Mouse (Mus musculus) T-helper 2 cell (primary cell): ENCODE results near the gene Tesmin.

ENCODE experiments used
- in situ Hi-C: fragments of 300-600 bp; cut with MboI, MseI; formaldehyde crosslinking; loops from one replicate; pipeline ENCODE4 v1.15.1; 2025; ENCODE audit warnings: high pct_unique_total_duplicates

Gene Tesmin

DNA sequence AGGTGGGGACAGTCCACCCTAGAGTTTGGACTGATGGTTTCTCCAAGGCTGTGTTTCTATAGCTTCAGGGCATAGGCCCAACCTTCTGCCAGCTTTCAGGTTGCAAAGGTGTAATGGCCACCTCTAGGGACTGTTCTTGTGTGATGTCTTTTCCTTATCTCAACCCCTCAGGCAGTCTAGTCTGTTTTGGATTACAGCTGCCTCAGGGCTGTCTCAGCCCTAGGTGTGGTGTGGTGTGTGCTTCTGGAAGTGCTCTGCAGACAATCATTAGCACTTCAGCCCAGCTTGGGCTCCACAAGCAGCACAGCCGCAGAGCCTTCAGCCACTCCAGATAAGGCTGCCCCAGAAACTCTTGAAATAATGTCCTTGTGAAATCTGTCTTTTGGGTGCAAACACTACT lies 3.7 kb downstream of the Tesmin start:
- in situ Hi-C loops = no loop called here

DNA sequence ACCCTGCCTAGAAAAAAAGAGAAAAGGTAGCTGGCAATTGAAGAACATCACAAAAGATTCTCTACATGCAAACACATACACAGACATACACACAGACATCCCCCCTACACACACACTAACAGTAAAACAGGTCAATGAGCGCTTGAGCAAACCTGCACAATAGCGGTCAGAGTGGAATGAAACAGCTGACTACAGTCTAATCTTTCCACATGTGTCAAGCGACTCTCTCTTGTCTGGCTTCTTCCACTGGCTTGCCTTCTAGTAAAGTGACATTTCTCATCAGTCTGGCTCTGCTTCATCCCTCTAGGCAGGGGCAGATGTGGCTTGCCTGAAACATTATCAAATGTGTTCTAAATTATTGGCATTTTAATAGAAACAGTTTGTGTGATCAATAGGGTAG lies 5.6 kb downstream of the Tesmin start:
- in situ Hi-C loops = no loop called here

DNA sequence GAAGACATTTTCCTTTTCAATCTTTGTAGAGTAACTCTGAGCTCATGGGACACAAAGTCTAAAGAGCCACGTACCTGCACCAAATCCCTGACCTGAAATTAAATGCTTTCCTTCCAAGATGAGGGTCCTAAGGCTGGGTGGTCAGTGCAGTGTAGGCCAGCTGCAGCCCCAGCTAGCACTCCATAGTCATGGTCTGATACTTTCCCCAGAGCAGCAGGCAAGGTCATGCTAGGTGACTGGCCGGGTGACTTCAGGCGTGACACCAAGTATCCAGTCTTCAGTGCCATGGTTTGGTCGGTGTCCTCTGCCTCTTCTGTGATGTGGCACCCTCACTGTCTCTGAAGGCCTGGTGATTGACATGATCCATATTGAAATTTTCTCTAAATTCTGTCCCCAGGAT lies 11.4 kb downstream of the Tesmin start:
- in situ Hi-C loops = no loop called here

DNA sequence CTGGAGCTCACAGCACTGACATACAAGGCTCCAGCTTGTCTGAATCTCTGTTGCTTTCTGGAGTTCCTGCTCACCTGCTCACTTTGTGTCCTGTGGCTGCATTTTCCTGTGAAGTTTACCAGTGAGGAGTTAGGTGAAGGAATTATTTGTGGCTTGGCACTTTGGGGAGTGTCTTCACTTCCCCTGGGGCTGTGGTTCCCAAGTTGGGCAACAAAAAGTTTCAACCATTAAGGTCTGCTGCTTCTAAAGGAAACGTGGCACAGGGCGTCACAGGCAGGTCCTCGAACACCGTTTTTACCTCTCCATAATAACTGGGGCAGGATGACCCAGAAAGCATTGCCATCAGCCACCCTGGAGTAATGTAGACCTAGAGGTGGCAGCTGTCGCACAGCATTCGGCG lies 12.8 kb downstream of the Tesmin start:
- in situ Hi-C loops = no loop called here

DNA sequence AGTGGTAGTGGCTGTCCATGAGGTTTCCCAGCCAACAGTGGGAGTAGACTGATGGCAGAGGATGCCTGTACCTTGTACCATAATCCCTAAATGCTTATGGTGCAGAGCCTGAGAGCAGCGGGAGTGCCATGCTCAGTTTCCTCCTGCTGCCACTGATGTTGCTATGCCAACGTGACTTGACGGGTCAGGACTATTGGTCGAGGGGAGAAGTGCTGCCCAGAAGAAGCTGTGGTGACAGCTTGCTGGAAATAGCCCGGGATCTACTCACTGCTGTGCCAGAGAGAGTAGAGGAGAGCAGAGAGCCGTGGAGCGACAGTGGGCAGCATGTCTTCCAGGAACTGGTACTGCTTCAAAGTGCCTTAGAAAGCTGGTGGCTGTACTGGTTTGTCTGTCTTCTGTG lies 13.3 kb downstream of the Tesmin start:
- in situ Hi-C loops = no loop called here

DNA sequence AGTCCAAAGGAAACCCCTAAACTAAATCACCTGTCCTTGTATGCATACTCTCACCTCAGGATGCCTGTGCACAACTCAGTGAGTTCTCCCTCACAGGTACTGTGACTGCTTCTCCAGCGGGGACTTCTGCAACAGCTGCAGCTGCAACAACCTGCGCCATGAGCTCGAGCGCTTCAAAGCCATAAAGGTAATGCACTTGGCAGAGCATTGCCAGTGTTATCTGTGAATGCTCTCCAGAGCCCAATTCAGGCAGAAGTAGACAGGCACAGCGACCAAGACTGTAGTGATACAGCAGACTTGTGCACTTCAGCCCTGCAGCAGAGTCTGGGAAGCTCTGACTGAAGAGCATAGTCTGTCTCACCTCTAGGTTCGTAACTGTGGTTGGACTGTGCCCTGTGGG lies 13.7 kb downstream of the Tesmin start:
- in situ Hi-C loops = no loop called here

DNA sequence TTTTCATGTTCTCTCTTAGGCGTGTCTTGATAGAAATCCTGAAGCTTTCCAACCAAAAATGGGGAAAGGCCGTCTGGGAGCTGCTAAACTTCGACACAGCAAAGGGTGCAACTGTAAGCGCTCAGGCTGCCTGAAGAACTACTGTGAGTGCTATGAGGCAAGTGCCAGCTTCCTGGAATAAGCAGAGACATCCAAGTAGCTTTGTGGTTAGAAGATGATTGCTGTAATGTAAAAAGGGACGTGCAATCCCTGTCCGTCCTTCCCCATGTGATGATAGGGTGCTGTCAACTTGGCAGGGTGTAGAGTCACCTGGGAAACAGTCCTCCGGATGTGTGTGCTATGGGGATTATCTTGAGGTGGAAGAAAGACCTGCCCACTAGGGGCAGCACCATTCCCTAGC lies 15.4 kb downstream of the Tesmin start:
- in situ Hi-C loops = no loop called here

DNA sequence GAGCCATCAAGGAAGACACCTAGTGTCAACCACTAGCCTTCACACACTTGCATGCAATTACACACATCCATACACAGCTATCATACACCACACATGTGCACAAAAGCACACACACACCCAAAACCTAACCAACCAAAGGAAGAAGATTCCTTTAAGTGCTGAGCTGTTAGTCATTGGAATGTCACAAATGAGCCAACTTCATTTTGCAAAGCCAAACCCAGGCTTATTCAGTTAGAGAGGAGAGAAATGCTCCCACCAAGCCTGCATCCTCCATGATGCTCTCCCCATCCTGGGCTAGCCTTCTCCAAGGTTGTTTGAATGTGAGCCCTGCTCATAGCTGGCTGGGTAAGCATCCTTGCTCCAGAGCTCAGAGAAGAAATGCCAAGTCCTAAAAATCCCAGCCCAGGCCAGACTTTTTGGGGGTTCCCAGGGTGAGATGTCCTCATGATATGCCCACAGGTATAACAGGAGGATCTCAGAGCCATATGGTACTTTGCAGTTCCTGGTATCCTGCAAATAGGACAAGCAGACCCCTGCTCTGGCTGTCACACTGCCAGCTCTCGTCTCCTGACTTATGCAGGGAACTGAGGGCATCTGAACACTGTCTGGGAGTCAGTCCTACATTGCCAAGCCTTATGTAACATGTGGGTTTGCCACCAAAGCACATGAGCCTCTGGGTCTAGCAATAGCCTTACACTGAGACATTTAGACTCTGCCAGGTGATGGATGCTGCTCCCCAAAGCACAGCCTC lies 17.0 kb downstream of the Tesmin start:
- in situ Hi-C loops = no loop called here

DNA sequence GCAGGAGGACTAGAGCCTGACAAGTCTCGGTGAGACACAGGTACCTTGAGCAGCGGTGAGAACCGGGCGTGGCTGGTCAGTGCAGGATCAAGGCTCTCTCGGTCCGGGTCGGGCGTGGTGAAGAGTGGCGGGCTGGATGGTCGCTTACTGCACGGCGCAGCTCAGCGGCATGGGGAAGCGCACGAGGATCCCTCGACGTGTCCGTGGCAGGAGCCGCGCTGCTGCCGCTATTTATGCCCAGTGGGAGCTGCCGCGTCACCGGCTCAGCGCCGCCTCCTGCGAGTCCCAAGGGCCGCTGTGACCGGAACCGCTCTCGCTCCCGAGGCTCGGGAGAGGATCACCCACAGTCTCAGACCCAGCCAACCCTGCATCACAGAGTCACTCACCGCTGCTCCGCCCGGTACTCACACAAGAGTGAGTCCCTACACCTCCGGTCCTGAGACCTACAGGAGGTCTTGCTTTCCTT lies 25.6 kb downstream of the Tesmin start, which contains the start of gene Gal:
Gene Gal (minus strand): TSS at position 277 of the 466 bp plus-strand sequence.
- in situ Hi-C loops = no loop called here

DNA sequence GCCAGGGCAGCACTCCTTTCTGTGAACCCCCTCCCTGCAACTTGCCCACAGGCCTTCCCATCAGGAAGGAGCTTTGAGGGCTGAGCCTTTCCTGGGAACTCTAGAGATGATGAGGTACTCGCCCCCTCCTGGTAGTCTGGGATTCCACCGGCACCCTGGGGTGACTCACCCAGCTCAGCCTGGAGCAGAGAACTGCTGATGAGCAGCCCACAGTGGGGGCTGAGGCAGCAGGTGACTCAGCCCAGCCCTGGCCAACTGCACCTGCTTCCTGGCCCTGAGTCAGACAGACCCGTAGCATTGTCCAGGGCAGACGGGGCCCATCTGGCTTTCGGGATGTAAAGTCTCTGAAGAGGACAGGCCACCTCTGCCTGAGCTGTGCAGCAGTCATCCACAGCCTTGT lies 30.6 kb downstream of the Tesmin start:
- in situ Hi-C loops = no loop called here

DNA sequence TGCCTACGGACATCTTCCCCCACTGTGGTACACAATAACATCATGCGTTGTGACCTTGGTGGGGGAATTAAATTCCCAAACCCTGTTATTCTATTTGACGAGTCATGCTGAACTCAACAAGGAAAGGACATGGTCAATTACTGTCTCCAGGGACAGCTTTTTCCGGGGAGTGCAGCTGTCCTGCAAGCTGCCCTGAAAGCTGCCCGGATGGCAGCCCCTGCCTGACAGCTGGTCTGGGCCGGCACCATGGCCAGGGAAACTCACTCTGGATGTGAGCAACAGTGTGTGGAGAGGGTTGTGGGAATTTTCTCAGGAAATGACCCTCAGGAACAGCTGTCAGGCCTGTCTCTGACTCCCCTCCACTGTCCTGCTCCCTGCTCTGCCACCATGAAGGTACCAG lies 33.8 kb downstream of the Tesmin start:
- in situ Hi-C loops = no loop called here

DNA sequence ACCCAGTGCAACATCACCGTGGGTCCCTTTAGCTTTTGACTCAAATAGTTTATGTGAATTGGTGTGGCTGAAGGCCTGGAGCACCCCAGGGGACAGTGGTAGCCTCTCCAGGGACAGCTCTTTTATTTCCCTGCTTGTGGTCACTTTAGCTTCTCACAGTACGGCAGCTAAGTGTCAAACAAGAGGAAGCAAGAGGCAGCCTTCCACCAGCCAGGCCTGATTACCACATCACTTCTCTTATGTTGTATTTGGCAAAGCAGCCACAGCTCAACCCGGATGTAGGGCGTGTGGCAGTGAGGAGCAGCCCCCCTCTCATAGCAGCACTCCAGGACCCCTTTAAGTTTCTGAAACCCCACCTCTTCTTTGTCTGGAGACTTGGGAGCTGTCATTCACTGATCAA lies 34.3 kb downstream of the Tesmin start:
- in situ Hi-C loops = no loop called here

DNA sequence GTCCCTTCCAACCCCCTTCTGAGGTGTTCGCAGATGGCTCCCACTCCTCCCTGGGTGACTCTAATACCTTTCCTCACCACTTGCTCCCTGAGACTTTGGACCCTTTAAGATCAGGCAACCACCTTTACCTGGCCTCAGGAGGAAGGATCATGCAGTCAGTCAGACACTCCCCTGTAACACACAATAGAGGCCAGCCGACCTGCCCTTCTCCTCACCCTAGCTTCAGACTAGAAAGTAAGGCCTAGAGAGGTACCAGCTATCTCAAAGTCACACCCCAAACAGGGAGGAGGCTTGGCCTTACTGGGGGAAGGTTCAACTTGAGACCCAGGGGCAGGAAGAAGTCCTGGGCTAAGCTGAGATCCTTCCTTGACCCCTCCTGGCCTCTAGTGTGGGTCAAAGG lies 35.6 kb downstream of the Tesmin start:
- in situ Hi-C loops = no loop called here

DNA sequence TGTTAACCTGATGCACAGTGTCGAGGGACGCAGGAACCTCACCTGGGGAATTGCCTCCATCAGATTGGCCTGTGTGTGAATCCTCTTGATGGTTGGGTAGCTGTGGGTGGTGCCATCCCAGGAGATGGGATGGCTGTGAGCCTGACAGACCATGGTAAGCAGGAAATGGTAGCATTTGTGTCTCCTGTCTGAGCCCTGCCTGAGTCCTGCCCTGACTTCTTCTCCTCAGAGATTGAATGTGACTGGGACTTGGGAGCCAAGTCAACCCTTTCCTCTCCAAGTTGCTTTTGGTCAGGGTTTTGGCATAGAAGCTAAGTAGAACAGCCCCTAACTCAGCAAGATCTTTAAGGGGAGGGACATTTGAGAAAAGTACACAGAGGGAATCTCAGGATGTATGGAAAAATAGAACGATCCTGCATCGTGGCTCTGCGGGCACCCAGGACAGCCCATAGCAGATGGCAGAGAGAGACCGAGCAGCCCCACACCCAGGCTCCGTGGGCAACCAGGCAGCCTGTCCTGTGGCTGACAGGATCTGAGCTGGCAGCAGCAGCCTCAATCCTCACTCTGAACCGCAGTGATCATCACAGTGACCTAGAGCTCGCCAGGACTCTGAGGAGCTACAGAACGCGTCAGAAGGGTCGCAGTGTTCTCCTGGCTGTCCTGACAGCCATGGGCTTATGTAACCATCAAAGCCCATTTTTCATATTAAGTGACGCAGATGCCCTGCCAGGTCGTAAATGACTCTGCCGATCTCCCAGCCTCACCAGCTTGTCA lies 39.6 kb downstream of the Tesmin start:
- in situ Hi-C loops = no loop called here

DNA sequence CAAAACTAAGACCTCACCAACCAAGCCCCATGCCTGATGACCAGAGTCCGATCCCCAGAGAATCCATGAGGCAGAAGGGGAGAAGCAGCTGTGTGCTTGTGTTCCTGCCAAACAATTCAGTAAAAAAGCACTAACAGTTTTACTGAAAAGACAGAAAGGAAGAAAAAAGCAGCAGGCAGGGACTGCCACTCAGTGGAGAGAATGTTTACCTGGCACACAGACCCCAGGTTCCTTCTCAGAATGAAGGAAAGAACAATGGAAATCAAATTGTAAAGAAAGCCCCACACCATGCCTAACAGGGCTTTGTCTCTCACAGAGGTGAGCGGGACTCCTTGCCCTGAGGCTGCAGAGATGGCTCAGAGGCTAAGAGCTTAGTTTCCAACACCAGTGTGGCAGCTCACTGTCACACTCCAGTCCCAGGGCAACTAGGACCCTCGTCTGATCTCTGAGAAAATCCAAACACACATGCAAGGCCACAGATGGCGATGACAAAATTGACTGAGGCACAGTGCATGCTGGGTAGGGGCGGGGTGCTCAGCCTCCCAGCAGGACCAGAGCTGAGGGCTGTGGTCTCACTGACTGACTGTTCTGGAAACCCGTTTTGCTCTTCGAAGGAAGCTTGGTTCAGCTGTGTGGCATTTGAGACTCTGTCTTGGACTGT lies 40.6 kb downstream of the Tesmin start:
- in situ Hi-C loops = no loop called here

DNA sequence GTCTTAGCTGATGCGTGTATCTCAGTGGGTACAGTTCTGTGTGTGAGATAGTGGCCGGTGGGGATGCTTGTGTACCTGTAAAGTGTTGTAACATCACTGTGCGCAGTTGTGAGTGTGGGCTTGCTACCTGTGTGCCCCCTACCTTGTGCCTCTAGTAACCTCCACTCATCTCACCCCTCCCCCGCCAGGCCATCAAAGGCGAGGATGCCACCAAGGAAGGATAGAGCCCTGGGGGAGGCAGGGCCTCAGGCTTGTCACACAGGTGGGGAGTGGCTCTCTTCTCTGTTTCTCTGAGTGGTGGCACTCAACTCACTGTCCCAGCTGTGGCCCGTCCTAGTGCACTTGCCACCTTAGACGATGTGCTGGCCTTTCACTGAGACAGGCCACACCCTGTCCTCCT lies 42.4 kb downstream of the Tesmin start:
- in situ Hi-C loops = no loop called here

DNA sequence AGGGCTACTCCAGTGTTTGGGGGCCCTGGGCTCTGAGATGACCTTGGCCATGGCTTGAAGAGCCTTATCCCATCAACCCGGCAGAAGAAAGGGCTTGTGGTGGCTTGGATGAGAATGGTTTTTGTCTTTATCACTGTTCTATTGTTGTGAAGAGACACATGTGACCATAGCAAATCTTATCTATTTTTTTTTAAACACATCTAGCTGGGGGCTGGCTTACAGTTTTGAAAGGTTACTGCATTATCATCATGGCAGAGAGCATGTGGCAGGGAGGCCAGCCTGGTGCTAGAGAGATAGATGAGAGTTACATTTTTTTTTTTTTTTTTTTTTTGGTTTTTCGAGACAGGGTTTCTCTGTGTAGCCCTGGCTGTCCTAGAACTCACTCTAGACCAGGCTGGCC lies 43.3 kb downstream of the Tesmin start:
- in situ Hi-C loops = no loop called here

DNA sequence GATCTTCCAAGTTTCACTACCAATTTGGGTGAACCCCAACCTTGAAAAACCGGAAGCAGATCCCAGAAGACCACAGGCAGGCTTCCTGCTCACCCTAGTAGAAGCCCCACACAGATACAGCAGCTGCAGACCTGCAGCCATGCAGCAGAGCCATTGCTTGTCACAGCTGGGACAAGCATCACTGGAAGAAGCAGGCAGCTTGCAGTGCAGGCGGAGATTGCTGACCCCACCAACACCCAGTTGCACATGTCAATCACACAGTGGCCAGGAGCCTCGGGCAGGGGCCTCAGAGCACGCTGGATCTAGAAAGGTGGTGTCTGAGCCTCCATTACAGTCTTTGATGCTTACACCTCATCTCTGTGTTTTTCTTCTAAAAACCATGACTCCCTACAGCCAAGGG lies 45.5 kb downstream of the Tesmin start:
- in situ Hi-C loops = no loop called here

DNA sequence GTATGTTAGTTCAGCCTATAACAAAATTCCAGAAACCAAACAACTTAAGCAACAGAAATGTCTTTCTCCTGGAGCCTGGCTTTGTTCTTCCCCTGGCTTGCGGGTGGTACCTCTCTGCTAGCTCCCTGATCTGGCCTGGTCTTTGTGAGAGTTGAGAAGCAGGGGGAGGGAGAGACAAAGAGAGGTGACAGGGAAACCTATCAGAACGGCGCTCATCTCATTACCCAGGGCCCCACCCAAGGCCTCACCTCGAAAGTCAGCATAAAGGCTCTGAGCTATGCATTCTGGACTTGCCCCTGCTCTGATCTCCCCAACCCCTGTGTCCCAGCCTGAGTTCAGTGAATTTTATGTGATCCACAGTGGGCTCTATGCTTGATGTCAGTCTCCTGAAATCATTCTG lies 46.0 kb downstream of the Tesmin start:
- in situ Hi-C loops = no loop called here

DNA sequence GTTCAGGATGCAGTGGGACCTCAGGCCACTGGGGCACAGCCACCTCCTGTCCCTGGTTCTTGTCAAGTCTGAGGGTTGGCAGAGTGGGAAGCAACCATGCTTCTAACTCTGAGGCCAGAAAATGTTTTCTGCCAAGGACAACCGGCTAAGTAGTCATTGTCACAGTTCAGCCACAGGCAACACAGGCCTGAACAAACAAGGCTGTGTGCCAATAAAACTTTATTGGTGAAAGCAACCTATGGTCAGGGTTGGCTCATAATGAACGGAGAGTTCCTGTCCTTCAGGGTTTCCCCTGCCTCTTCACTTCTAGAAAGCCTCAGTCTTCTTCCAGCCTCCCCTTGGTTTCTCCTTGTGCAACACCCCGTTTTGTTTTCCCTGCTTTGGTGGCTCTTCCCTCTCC lies 47.2 kb downstream of the Tesmin start:
- in situ Hi-C loops = no loop called here

DNA sequence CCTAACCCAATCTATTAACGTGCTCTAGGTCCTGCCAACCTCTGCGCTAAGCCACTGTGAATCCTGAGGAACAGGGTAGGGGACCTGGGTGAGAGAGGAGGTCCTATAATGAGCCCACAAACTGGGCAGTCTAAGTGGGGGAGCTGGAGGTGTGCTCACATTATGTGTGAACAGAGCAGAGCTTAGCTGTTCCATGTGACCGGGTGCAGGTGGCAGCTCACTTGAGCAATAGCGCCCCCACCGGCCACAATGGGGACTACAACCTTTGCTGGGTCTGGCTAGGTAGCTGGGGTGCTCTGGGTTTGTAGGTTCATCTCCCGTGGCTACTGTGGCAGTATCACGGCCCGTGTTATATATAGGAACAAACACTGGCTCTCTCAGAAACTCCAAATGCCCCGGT lies 48.2 kb downstream of the Tesmin start:
- in situ Hi-C loops = no loop called here

DNA sequence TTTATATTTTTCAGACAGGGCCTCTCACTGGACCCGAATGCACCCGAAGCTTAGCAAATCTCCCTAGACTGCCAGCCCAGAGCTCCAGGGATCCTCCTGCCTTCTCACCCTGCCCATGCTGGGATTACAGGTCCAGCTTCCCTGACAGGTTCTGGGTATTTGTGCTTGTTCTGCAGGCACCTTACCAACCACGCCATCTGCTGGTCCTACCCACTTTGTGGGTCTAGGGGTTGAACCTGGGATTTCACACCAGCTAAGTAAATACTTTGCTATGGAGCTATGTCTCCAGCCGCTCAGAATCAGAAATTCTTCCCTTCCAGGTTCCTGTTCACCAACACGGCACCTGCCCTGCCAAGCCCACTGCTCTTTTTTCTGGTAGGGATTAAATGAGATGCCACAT lies 49.3 kb downstream of the Tesmin start:
- in situ Hi-C loops = no loop called here

DNA sequence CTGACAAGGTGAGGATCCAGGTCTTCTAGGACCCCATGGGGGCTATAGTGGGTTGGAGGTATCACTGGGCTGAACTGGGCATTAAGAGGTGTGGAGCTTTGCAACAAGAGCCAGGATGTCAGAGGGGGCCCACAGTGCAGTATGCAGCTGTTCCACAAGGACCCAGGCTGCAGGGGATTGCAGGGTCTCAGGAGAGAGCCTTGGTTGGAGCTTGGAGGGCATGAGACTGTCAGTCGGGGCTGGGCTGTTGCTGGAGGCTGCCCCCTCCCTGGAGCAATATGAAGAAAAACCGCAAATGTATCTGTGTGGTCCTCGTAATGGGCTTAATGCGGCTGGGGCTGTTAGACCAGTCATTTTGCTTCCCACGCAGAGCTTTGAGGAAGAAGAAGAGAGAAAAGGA lies 52.0 kb downstream of the Tesmin start:
- in situ Hi-C loops = no loop called here
